Mouse (Mus musculus): ENCODE measurements around the gene Gm10197. TPM values are rescaled to one million over a fixed set of nuclear protein-coding genes. Genes with fewer than 3 reads are reported as not detected.

The Gm10197 gene
- polyA plus RNA-seq, 1 experiment from 2014 or later = 2.2 TPM

DNA sequence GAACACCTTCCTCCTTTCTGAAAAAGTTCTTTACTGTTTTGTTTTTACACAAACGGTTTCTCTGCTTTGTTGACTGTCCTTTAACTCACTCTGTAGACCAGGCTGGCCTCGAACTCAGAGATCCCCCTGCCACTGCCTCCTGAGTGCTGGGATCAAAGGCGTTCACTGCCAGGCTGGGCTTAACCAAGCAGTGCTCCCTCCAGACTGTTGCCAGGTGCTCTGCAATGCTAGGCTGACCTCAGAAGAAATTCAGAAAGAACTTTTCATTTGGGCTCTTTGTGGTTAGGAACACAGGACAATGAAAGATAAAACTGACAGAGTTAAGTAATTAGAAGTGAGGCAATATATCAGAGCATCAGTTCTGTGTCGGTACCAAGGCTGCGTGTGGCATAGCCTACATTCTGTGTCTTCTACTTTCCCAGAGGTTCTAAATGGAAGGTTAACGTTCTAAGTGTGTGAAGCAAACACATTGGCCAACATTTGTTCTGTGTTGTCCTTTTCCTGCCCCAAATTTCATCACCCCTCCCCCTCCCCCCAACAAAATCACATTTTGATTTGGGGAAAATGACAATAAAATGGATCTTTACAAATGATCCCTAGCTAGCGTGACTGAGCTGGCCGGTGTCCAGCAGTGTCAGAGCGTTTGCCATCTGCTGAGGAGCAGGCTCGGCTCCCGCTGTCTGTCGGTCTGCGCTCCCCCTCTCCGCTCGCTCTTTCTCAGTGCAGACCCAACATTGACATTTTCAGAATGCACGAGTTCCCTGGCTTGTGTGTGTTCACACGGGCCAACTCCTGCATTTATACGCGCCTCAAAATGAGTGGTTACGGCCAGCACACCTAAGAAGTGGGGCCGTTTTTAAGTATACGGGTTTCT is 12.2 kb downstream of the Gm10197 start:
- ATAC-seq (replicated peaks; ENCODE audit: low FRiP score, low TSS enrichment, low read depth) (peak; percentile 59; the same call in 1 of the 2 replicates), DNase-seq (ENCODE audit: low spot score) (no peak)
- Histone ChIP-seq H3K4me2 (ENCODE audit: low read length) (peak overlapping the region; percentile 33), H3K9me3 (ENCODE audit: control insufficient read depth, low read length) (no peaks in the 10 kb centered on the region), H3K36me3 (ENCODE audit: control insufficient read depth, insufficient read depth, low read length) (no peaks in the 10 kb centered on the region), H3K4me1 (replicated peaks; ENCODE audit: control insufficient read depth, insufficient read depth, low read length) (peaks cover 27% of the 10 kb centered on the region), H3K27me3 (replicated peaks; ENCODE audit: control insufficient read depth, insufficient read depth, low read length) (no peaks in the 10 kb centered on the region), H3K9ac (ENCODE audit: low read length) (no peak overlapping the region), H3K27ac (ENCODE audit: low read depth) (peak overlapping the region; percentile 47), H3K4me3 (ENCODE audit: low read depth, low read length) (no peak overlapping the region)
- 54% methylated on average over 22 of the region's 22 CpGs for WGBS

GRCm38 (mm10) chr19:53355065-53355464 is 16.5 kb downstream of the Gm10197 start:
- Histone ChIP-seq H3K27me3 (replicated peaks; ENCODE audit: control insufficient read depth, insufficient read depth, low read length) (no peaks in the 10 kb centered on the region), H3K36me3 (ENCODE audit: control insufficient read depth, insufficient read depth, low read length) (peaks cover 12% of the 10 kb centered on the region), H3K4me2 (ENCODE audit: low read length) (no peak overlapping the region), H3K27ac (ENCODE audit: low read depth) (no peak overlapping the region), H3K9ac (ENCODE audit: low read length) (no peak overlapping the region), H3K4me3 (ENCODE audit: low read depth, low read length) (no peak overlapping the region), H3K9me3 (ENCODE audit: control insufficient read depth, low read length) (no peaks in the 10 kb centered on the region), H3K4me1 (replicated peaks; ENCODE audit: control insufficient read depth, insufficient read depth, low read length) (peaks cover 11% of the 10 kb centered on the region)
- ATAC-seq (replicated peaks; ENCODE audit: low FRiP score, low TSS enrichment, low read depth) = no peak
- WGBS = 81% methylated on average over 16 of the region's 16 CpGs
- DNase-seq (ENCODE audit: low spot score) = no peak

- no peak for ATAC-seq (replicated peaks; ENCODE audit: low FRiP score, low TSS enrichment, low read depth)
- no peak for DNase-seq (ENCODE audit: low spot score)
- H3K4me1 ChIP-seq (replicated peaks; ENCODE audit: control insufficient read depth, insufficient read depth, low read length) = peaks cover 5% of the 10 kb centered on the region
- H3K4me3 ChIP-seq (ENCODE audit: low read depth, low read length) = no peak overlapping the region
- peaks cover 12% of the 10 kb centered on the region for H3K36me3 ChIP-seq (ENCODE audit: control insufficient read depth, insufficient read depth, low read length)
- no peaks in the 10 kb centered on the region for H3K9me3 ChIP-seq (ENCODE audit: control insufficient read depth, low read length)
- H3K9ac ChIP-seq (ENCODE audit: low read length) = no peak overlapping the region
- no peak overlapping the region for H3K4me2 ChIP-seq (ENCODE audit: low read length)
- H3K27ac ChIP-seq (ENCODE audit: low read depth) = no peak overlapping the region
- H3K27me3 ChIP-seq (replicated peaks; ENCODE audit: control insufficient read depth, insufficient read depth, low read length) = no peaks in the 10 kb centered on the region
- 81% methylated on average over 7 of the region's 7 CpGs for WGBS
Observed at GRCm38 (mm10) chr19:53354271-53355000, 17.1 kb downstream of the Gm10197 start.

DNA sequence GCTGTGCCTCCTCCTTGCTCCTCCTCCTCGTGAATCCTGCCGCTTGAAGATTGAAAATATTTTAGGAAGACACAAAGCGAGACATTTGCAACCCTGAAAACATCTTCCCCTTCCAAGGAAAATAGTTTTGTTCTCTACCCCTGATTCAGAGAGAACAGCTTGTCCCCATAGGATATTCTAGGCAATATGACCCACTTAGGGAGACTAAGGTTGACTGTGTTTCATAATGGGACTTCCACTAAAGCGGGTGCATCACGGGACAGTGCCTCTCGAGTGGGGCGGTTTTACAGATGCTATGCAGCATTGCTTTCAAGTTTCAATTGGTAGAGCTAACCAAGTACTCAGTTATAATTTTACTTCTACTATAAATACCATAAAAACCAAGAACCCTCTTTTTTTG is 17.7 kb downstream of the Gm10197 start:
- no peaks in the 10 kb centered on the region for H3K9me3 ChIP-seq (ENCODE audit: control insufficient read depth, low read length)
- 87% methylated on average over 7 of the region's 7 CpGs for whole genome bisulfite sequencing

GRCm38 (mm10) chr19:53345766-53346165 is 25.8 kb downstream of the Gm10197 start:
- Histone ChIP-seq H3K27ac (ENCODE audit: low read depth) (no peak overlapping the region), H3K4me2 (ENCODE audit: low read length) (no peak overlapping the region), H3K4me1 (replicated peaks; ENCODE audit: control insufficient read depth, insufficient read depth, low read length) (no peaks in the 10 kb centered on the region; the same call in 1 of the 2 replicates), H3K9me3 (ENCODE audit: control insufficient read depth, low read length) (no peaks in the 10 kb centered on the region), H3K4me3 (ENCODE audit: low read depth, low read length) (no peak overlapping the region), H3K27me3 (replicated peaks; ENCODE audit: control insufficient read depth, insufficient read depth, low read length) (no peaks in the 10 kb centered on the region), H3K36me3 (ENCODE audit: control insufficient read depth, insufficient read depth, low read length) (peaks cover 8% of the 10 kb centered on the region; the same call in 1 of the 2 replicates), H3K9ac (ENCODE audit: low read length) (no peak overlapping the region)
- WGBS = 74% methylated on average over 14 of the region's 14 CpGs
- no peak for DNase-seq (ENCODE audit: low spot score)
- ATAC-seq (replicated peaks; ENCODE audit: low FRiP score, low TSS enrichment, low read depth) = no peak

More for the DNA sequence above, 17.7 kb downstream of the Gm10197 start:
- no peak for ATAC-seq (replicated peaks; ENCODE audit: low FRiP score, low TSS enrichment, low read depth)
- Histone ChIP-seq H3K27me3 (replicated peaks; ENCODE audit: control insufficient read depth, insufficient read depth, low read length) (no peaks in the 10 kb centered on the region), H3K4me2 (ENCODE audit: low read length) (no peak overlapping the region), H3K4me3 (ENCODE audit: low read depth, low read length) (no peak overlapping the region), H3K27ac (ENCODE audit: low read depth) (no peak overlapping the region), H3K4me1 (replicated peaks; ENCODE audit: control insufficient read depth, insufficient read depth, low read length) (no peaks in the 10 kb centered on the region; the same call in 1 of the 2 replicates), H3K36me3 (ENCODE audit: control insufficient read depth, insufficient read depth, low read length) (peaks cover 12% of the 10 kb centered on the region), H3K9ac (ENCODE audit: low read length) (no peak overlapping the region)
- no peak for DNase-seq (ENCODE audit: low spot score)

DNA sequence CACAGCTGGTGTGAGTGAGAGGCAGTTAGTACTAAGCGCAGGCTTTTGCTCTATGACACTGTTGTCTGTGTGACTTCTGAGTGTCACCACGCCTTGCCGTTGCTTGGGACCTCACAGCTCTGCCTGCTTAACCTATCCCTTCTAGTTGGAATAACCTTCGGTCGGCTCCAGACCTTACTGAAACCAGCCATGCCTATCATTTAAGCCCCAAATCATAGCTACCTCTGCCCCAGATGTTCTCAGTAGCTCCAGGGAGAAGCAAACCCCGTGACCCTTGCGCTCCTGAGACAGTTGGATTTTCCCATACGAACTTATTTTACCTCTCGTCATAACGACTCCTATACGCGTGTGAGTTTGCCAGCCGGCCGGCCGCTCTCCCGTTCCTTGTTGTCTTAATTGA is 27.5 kb downstream of the Gm10197 start:
- WGBS = 86% methylated on average over 16 of the region's 16 CpGs
- no peak for ATAC-seq (replicated peaks; ENCODE audit: low FRiP score, low TSS enrichment, low read depth)

DNA sequence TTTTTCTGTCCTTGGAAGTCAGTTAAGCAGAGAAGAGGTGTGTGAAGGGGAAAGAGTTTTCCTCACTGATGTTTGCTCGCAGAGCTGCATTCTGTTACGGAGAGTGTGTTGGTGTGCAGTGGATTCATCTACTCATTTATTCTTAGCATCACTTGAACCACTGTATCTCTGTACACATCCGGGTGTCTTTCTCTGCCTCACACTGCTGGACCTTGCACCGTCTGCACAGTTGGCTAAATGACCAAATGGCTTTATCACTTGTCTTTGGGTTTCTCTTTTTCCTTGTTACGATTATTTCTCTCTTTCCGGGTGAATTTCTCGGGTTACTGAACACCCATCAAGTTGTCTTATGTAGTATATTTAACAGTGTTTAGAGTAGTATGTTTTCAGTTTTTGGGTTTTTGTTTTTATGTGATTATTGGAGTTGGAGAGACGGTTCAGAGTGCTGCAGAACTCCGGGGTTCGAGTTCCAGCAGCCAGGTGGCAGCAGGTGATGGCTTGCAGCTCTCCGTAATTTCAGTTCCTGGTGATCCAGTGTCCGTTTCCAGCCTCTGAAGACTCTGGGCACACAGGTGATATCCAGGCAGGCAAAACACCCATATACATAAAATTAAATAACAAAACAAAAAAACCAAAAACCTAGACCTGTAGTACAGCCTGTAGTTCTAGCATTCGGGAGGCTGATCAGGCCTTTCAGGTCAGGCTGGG is 28.2 kb downstream of the Gm10197 start:
- H3K4me3 ChIP-seq (ENCODE audit: low read depth, low read length) = no peak overlapping the region
- no peak for DNase-seq (ENCODE audit: low spot score)
- H3K27ac ChIP-seq (ENCODE audit: low read depth) = no peak overlapping the region
- no peak overlapping the region for H3K4me2 ChIP-seq (ENCODE audit: low read length)
- H3K9ac ChIP-seq (ENCODE audit: low read length) = no peak overlapping the region
- peaks cover 7% of the 10 kb centered on the region; the same call in 1 of the 2 replicates for H3K4me1 ChIP-seq (replicated peaks; ENCODE audit: control insufficient read depth, insufficient read depth, low read length)
- peaks cover 7% of the 10 kb centered on the region; the same call in 1 of the 2 replicates for H3K36me3 ChIP-seq (ENCODE audit: control insufficient read depth, insufficient read depth, low read length)
- H3K27me3 ChIP-seq (replicated peaks; ENCODE audit: control insufficient read depth, insufficient read depth, low read length) = no peaks in the 10 kb centered on the region
- no peaks in the 10 kb centered on the region for H3K9me3 ChIP-seq (ENCODE audit: control insufficient read depth, low read length)
- WGBS = 88% methylated on average over 13 of the region's 13 CpGs
- no peak for ATAC-seq (replicated peaks; ENCODE audit: low FRiP score, low TSS enrichment, low read depth)

More for the DNA sequence above, 27.5 kb downstream of the Gm10197 start:
- no peaks in the 10 kb centered on the region for H3K27me3 ChIP-seq (replicated peaks; ENCODE audit: control insufficient read depth, insufficient read depth, low read length)
- H3K9ac ChIP-seq (ENCODE audit: low read length) = no peak overlapping the region
- H3K9me3 ChIP-seq (ENCODE audit: control insufficient read depth, low read length) = no peaks in the 10 kb centered on the region
- no peak overlapping the region for H3K4me2 ChIP-seq (ENCODE audit: low read length)
- H3K27ac ChIP-seq (ENCODE audit: low read depth) = no peak overlapping the region
- peaks cover 7% of the 10 kb centered on the region; the same call in 1 of the 2 replicates for H3K4me1 ChIP-seq (replicated peaks; ENCODE audit: control insufficient read depth, insufficient read depth, low read length)
- 0 out of 2 replicates have a peak, but pooled peaks cover 6% of the 10 kb centered on the region for H3K36me3 ChIP-seq (ENCODE audit: control insufficient read depth, insufficient read depth, low read length)
- no peak for DNase-seq (ENCODE audit: low spot score)
- no peak overlapping the region for H3K4me3 ChIP-seq (ENCODE audit: low read depth, low read length)

- peaks cover 16% of the 10 kb centered on the region for H3K36me3 ChIP-seq (ENCODE audit: control insufficient read depth, insufficient read depth, low read length)
- H3K27ac ChIP-seq (ENCODE audit: low read depth) = no peak overlapping the region
- H3K9me3 ChIP-seq (ENCODE audit: control insufficient read depth, low read length) = no peaks in the 10 kb centered on the region
- DNase-seq (ENCODE audit: low spot score) (peak; percentile 59), ATAC-seq (replicated peaks; ENCODE audit: low FRiP score, low TSS enrichment, low read depth) (0 out of 2 replicates have a peak, but pooled peaks have one; percentile 30)
- peak overlapping the region; percentile 9; the same call in 1 of the 2 replicates for H3K4me2 ChIP-seq (ENCODE audit: low read length)
- peaks cover 7% of the 10 kb centered on the region; the same call in 1 of the 2 replicates for H3K4me1 ChIP-seq (replicated peaks; ENCODE audit: control insufficient read depth, insufficient read depth, low read length)
- WGBS = 19% methylated on average over 6 of the region's 6 CpGs
- H3K9ac ChIP-seq (ENCODE audit: low read length) = no peak overlapping the region
- H3K4me3 ChIP-seq (ENCODE audit: low read depth, low read length) = no peak overlapping the region
- no peaks in the 10 kb centered on the region for H3K27me3 ChIP-seq (replicated peaks; ENCODE audit: control insufficient read depth, insufficient read depth, low read length)
Observed at GRCm38 (mm10) chr19:53340423-53340822, 31.1 kb downstream of the Gm10197 start.
